Mouse (Mus musculus) stomach, embryonic 14.5 days (tissue): ENCODE data around the gene Racgap1. TPM values are rescaled to one million over a fixed set of nuclear protein-coding genes. Genes with fewer than 3 reads are reported as not detected.

Experiments
- ATAC-seq: fragments of 200-750 bp; cut with Nextera tagmentation; 2 replicates; pipeline ENCODE4 v1.8.0; 2017; ENCODE audit warnings: low read depth, moderate TSS enrichment; ENCODE audit not compliant: insufficient number of reproducible peaks, insufficient read depth, low FRiP score
- H3K27ac ChIP-seq: fragments of 300-500 bp; sonication (generic); 2 replicates; pipeline ENCODE4 v1.5.1; 2014; ENCODE audit warnings: mild to moderate bottlenecking, low read length, moderate library complexity, mixed read lengths
- H3K27me3 ChIP-seq: fragments of 300-500 bp; sonication (generic); 2 replicates; pipeline ENCODE4 v1.6.1; 2014; ENCODE audit warnings: low read length, control low read depth, mixed read lengths; ENCODE audit not compliant: control insufficient read depth, insufficient read depth
- H3K36me3 ChIP-seq: fragments of 300-500 bp; sonication (generic); 2 replicates; pipeline ENCODE4 v1.6.1; 2014; ENCODE audit warnings: mild to moderate bottlenecking, control low read depth, low read length, moderate library complexity, mixed read lengths; ENCODE audit not compliant: control insufficient read depth, insufficient read depth
- H3K4me1 ChIP-seq: fragments of 300-500 bp; sonication (generic); 2 replicates; pipeline ENCODE4 v1.6.1; 2014; ENCODE audit warnings: low read length, control low read depth, mixed read lengths; ENCODE audit not compliant: control insufficient read depth, insufficient read depth
- H3K4me2 ChIP-seq: fragments of 300-500 bp; sonication (generic); replicated peaks from 2 replicates; pipeline ENCODE4 v1.6.1; 2014; ENCODE audit warnings: low read depth, low read length, control low read depth
- H3K4me3 ChIP-seq: fragments of 300-500 bp; sonication (generic); 2 replicates; pipeline ENCODE4 v1.5.1; 2014; ENCODE audit warnings: low read depth, low read length, control low read depth
- H3K9ac ChIP-seq: fragments of 300-500 bp; sonication (generic); replicated peaks from 2 replicates; pipeline ENCODE4 v1.6.1; 2014; ENCODE audit warnings: low read depth, mild to moderate bottlenecking, control low read depth, low read length, moderate library complexity, mixed read lengths
- H3K9me3 ChIP-seq: fragments of 300-500 bp; sonication (generic); 2 replicates; pipeline ENCODE4 v1.6.1; 2016; ENCODE audit warnings: low read depth, low read length, control low read depth; ENCODE audit not compliant: control insufficient read depth
- WGBS: fragments of 180-500 bp; shearing (Covaris S2); extraction: QIAGEN DNeasy Blood & Tissue Kit; methylation state at CpG from one replicate; pipeline ENCODE4 v1.1.7; 2014; 5-methylcytosine and 5-hydroxymethylcytosine counted together
- polyA plus RNA-seq: library from polyadenylated mRNA; unstranded; fragments of >200 nt; fragmentation: Nextera tagmentation; extraction: Ambion mirVana; gene quantifications from 2 replicates; pipeline ENCODE4 v1.2.1, GENCODE M21; 2014

Racgap1 gene
- polyA plus RNA-seq, result 108 and 109 TPM in 2 replicates

DNA sequence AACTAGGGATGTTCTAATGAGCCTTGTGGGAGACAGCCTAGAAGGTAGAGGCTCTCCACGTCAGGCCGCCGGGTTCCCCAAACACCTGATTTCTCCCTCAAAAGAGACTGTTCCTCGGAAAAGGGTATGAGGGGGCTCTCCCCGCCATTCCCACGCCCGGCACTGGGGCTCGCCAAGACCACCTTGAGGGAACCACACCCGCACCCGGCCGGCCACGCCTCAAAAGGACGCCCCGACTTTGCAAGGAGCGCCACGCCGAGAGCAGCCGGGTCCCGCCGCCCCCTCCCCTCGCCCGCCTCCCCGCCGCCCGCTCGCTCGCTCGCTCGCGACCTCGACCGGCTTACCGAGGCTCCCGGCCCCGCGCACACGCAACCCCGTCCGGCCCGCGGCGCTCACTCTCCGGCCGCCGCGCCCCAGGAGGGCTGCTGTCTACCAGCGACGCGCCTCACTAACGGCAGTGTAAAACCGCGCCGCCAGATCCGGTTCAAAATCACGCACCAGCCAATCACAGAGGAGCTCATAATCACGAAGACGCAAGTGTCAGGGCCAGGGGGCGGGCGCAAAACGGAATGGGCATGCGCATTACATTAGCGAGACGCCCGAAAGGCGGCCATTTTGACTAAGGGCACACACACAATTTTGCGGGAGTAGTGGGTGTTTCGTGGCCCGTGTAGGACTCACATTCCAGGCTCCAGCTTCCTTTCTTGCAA is at the start of gene Racgap1:
Gene Racgap1 (minus strand): TSS at position 494 of the 710 bp plus-strand sequence.
- no peaks in the 10 kb centered on the region for H3K9me3 ChIP-seq
- H3K27me3 ChIP-seq, result 0 out of 2 replicates have a peak, but pooled peaks cover 11% of the 10 kb centered on the region
- H3K4me2 ChIP-seq, result peak within 1 kb of the TSS; percentile 76
- H3K9ac ChIP-seq, result peak within 1 kb of the TSS; percentile 89
- peak; percentile 93 for ATAC-seq
- under 1% methylated on average over 59 of the region's 68 CpGs for WGBS
- peaks cover 36% of the 10 kb centered on the region; the same call in 1 of the 2 replicates for H3K4me1 ChIP-seq
- peak within 1 kb of the TSS; percentile 94 for H3K4me3 ChIP-seq
- H3K36me3 ChIP-seq, result no peaks in the 10 kb centered on the region
- H3K27ac ChIP-seq, result peak within 1 kb of the TSS; percentile 45; the same call in 1 of the 2 replicates

DNA sequence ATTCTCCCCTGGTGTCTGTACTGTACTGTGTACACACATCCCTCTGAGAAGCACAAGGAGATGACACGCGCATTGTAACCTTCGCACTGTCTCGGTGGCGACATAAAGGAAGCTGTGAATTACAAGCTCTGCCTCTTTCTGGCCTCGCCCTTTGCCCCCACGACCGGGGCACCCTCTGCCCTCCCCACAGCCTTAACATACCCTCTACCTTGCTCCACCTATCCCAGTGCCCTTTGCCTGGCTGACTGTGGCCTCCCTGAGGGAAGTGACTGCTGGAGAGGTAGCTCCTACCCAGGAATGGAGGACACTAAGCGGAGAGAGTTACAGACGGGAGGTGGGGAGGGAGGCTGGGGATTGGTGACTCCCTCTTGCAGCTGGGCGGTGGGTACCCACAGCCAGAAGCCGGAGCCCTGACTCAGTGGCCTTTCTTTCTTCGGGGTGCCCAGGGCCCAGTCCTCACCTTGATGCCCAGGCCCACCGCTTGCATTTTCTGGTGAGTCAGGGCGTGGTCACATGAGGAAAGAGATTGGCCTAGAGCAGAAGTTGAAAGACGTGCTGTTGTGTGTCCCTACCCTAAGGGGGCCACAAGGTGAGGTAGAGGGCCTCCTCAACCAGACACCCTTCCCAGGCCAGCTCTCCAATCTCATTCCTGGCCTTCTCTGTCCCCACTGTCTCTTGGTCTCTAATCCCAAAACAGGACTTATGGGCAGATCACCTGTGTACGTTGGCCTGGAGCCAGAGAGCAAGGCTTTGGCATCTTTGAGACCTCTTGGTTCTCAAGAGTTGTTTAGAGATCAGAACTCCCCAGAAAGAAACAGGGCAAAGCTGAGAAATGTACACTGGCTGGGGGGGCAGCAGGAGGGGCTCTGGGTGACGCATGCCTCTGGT is 49.0 kb upstream of the Racgap1 start:
- Histone ChIP-seq H3K36me3 (peaks cover 9% of the 10 kb centered on the region; the same call in 1 of the 2 replicates), H3K27ac (no peak overlapping the region), H3K9ac (no peak overlapping the region), H3K9me3 (no peaks in the 10 kb centered on the region), H3K4me1 (peaks cover 17% of the 10 kb centered on the region; the same call in 1 of the 2 replicates), H3K4me2 (no peak overlapping the region), H3K4me3 (no peak overlapping the region), H3K27me3 (no peaks in the 10 kb centered on the region)
- ATAC-seq, result no peak
- WGBS, result 82% methylated on average over 18 of the region's 18 CpGs

DNA sequence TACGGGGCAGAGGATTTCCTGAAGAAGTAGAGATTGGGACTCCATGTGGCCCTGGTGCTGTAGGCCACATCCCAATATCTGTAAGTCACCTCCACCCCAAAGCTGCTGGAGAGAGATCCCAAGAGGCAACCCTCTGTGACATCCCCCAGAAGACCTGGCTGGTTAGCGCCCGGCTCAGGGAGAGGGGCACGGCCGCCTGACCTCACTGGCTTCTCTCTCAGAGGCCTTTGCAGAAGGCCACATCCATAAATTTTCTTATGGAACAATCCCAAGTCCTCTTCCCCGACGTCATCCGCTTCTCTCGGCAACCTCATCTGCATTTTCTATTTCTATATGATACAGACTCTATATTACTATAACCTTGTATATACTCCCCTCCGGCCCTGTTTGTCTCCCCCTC is 48.3 kb upstream of the Racgap1 start:
- ATAC-seq, result no peak
- Histone ChIP-seq H3K9me3 (no peaks in the 10 kb centered on the region), H3K27ac (no peak overlapping the region), H3K4me2 (no peak overlapping the region), H3K4me3 (no peak overlapping the region), H3K4me1 (peaks cover 17% of the 10 kb centered on the region; the same call in 1 of the 2 replicates), H3K36me3 (peaks cover 8% of the 10 kb centered on the region; the same call in 1 of the 2 replicates), H3K9ac (no peak overlapping the region), H3K27me3 (no peaks in the 10 kb centered on the region)
- WGBS, result 84% methylated on average over 10 of the region's 10 CpGs

DNA sequence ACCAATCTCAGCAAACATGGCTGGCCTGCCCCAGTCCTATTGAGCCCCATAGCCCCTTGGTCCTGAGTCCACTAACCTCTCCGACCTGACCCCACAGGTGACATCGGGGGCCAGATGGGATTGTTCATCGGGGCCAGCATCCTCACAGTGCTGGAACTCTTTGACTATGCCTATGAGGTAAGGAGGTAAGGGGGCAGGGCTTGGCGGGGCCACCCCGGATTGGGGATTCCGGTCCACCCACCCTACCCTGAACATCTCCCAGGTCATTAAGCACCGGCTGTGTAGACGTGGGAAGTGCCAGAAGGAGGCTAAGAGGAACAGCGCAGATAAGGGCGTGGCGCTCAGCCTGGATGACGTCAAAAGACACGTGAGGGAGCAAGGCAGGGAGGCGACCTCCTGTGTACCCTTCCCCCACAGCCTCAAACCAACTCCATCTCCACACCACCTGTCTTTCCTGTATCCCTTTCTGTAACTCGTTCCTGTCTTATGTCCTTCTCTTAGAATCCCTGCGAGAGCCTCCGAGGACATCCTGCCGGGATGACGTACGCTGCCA is 47.2 kb upstream of the Racgap1 start:
- no peak for ATAC-seq
- Histone ChIP-seq H3K4me2 (no peak overlapping the region), H3K36me3 (peaks cover 3% of the 10 kb centered on the region; the same call in 1 of the 2 replicates), H3K27ac (no peak overlapping the region), H3K27me3 (no peaks in the 10 kb centered on the region), H3K4me3 (no peak overlapping the region), H3K9ac (no peak overlapping the region), H3K4me1 (peaks cover 17% of the 10 kb centered on the region; the same call in 1 of the 2 replicates), H3K9me3 (no peaks in the 10 kb centered on the region)
- 33% methylated on average over 20 of the region's 20 CpGs for WGBS

DNA sequence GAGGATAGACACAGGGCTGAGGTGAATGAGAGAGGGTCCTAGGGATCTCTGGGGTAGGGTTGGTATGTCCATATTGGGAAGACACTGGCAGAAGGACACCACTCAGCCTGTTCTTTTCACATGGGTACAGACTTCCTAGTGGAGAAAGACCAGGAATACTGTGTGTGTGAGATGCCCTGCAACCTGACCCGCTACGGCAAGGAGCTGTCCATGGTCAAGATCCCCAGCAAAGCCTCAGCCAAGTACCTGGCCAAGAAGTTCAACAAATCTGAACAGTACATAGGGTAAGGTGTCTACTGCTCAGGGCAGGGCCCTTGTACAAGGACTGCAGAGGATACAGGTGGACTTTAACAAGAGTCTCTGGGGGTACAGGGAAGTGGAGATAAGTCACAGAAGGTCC is 45.9 kb upstream of the Racgap1 start:
- WGBS, result 8% methylated on average over 2 of the region's 2 CpGs
- H3K36me3 ChIP-seq, result no peaks in the 10 kb centered on the region

DNA sequence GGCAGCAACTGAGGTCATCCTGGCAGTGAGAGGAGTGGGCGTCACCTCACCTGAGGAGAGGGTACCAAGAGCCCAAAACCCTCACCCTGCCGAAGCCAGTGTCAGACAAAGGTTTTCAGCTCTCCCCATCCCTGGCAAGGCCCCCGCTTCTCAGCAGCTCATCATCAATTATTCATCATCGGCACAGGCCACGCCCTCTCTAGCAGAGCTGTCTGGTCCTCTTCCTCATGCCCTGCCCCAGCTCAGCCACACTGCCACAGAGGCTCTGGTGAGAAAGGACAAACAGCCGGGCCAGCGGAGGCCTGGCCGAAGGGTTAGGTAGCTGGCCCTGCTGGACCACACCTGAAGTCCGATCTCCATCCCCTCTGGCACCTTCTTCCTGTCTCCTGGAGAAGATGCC is 40.5 kb upstream of the Racgap1 start:
- ATAC-seq, result no peak
- Histone ChIP-seq H3K27ac (no peak overlapping the region), H3K4me1 (no peaks in the 10 kb centered on the region), H3K9ac (no peak overlapping the region), H3K4me2 (no peak overlapping the region), H3K36me3 (no peaks in the 10 kb centered on the region), H3K9me3 (no peaks in the 10 kb centered on the region), H3K4me3 (no peak overlapping the region), H3K27me3 (no peaks in the 10 kb centered on the region)
- 41% methylated on average over 9 of the region's 9 CpGs for WGBS

More for the DNA sequence above, 45.9 kb upstream of the Racgap1 start:
- Histone ChIP-seq H3K27ac (no peak overlapping the region), H3K4me1 (peaks cover 11% of the 10 kb centered on the region; the same call in 1 of the 2 replicates), H3K9me3 (no peaks in the 10 kb centered on the region), H3K4me3 (no peak overlapping the region), H3K4me2 (no peak overlapping the region), H3K27me3 (no peaks in the 10 kb centered on the region), H3K9ac (no peak overlapping the region)
- no peak for ATAC-seq

DNA sequence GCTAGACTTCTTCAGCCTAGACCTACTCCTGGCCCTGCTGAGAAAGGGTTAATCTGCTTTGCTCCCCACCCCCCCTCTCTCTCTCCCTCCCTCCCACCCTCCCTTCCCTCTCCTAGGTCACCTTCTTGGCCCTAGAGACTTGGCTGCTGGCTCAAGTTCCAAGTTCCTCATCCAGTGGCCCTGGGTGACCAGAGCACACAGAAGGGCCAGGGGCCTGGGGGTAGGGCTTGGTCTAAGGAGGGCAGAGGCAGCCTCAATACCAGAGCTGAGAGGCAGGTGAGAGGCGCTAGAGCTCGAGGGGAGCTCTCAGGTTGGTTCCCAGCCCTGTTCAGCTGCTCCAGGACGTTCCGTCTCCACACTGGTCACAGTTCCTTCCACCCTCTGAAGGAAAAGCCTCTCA is 39.5 kb upstream of the Racgap1 start:
- H3K9me3 ChIP-seq, result no peaks in the 10 kb centered on the region
- no peak overlapping the region for H3K4me3 ChIP-seq
- H3K4me2 ChIP-seq, result no peak overlapping the region
- H3K4me1 ChIP-seq, result no peaks in the 10 kb centered on the region
- H3K27me3 ChIP-seq, result no peaks in the 10 kb centered on the region
- no peak overlapping the region for H3K9ac ChIP-seq
- WGBS, result 17% methylated on average over 4 of the region's 4 CpGs
- ATAC-seq, result no peak
- no peak overlapping the region for H3K27ac ChIP-seq
- H3K36me3 ChIP-seq, result no peaks in the 10 kb centered on the region

DNA sequence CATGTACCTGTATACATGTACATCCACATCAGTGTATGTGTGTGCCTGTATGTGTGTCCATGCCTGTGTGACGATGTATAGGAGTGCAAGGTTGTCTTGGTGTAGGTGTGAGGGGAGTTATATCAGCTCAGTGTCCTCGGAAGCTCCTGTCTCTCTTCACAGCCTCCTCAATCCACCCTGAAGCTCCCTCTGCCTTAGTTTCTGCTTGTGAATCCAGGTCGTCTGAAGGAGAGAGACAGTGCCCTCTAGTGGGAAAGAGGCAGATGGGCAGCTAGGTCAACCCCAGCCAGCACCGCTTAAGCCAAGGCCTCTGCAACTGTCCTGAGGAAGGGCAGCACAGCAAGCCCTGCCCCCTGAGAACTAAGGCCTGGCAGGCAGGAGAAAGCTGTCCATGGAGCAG is 37.3 kb upstream of the Racgap1 start:
- Histone ChIP-seq H3K27ac (no peak overlapping the region), H3K4me1 (no peaks in the 10 kb centered on the region), H3K9me3 (no peaks in the 10 kb centered on the region), H3K4me2 (no peak overlapping the region), H3K36me3 (no peaks in the 10 kb centered on the region), H3K9ac (no peak overlapping the region), H3K27me3 (no peaks in the 10 kb centered on the region), H3K4me3 (no peak overlapping the region)
- 0 out of 2 replicates have a peak, but pooled peaks have one; percentile 33 for ATAC-seq
- WGBS, result 3% methylated on average over 4 of the region's 4 CpGs
